Mouse (Mus musculus) ES-CJ7 (cell line): Measurements from ENCODE around the gene Krt71.
"Not testable (repeated sequence)": the region's sequence is repeated elsewhere in the genome, so short reads cannot be mapped to it uniquely, and the experiment has no call there.

Experiments used
- DNase-seq: peaks from one replicate; pipeline ENCODE4 v3.0.0; 2011; ENCODE audit warnings: low read depth, low spot score

The Krt71 gene

GRCm38 (mm10) chr15:101742711-101743110 lies at the start of gene Krt71:
Gene Krt71 (minus strand): TSS chr15:101743109.
- peak; percentile 5 for DNase-seq

- DNase-seq = no peak
These were observed 48.0 kb upstream of the Krt71 start for GRCm38 (mm10) chr15:101790867-101791266.

GRCm38 (mm10) chr15:101786360-101786759 lies 43.5 kb upstream of the Krt71 start, which contains the start of gene Krt72:
Gene Krt72 (minus strand): TSS chr15:101786460.
- DNase-seq = no peak

DNA sequence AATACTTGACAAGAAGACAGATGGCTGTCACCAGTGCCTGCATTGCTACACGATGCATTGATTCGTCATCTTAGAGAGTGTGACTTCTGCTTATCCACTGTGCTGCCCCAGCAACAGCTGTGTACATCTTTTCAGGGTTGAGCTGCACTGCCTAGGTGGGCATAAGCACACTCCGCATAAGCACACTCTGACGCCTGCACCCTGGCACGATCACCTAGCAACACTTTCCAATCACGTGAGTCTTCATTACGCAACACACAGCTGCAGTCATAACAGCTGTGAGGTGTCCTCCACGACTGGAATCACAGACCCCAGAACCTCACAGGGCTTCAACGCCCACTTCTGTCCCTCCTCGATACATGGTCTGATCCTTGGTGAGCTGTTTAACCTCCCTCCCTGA lies 30.5 kb upstream of the Krt71 start:
- DNase-seq = no peak

GRCm38 (mm10) chr15:101772711-101773081 lies 29.8 kb upstream of the Krt71 start:
- peak; percentile 89 for DNase-seq

DNA sequence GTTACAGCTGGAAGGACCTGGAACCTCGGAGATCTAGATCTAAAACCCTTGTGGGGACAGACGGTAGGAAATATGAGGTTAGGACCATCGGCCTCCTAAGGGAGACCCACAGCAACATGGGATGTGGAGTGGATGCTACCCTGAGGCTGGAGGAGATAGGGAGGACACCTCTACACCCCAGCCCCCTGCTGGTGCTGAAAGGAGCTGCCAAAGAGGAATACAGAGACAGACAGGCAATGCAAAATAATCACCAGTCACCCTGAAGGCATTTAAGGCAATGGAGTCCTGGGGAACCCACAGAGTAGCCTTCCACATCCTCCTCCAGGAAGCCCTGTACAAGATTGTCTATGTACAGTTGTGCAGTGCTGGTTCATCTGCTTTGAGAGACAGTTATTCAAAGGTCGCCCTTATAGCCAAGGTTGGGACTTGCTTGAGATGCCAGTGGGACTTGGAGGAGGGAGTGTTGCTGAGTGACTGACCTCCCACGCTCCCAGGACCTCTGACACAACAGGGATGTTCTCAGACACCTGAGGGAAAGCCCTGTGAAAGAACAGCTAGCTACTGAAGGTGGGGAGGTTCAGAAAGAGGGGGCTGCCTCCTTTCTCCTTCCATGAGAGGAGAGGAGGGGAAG lies 29.3 kb upstream of the Krt71 start:
- DNase-seq = peak; percentile 43

DNA sequence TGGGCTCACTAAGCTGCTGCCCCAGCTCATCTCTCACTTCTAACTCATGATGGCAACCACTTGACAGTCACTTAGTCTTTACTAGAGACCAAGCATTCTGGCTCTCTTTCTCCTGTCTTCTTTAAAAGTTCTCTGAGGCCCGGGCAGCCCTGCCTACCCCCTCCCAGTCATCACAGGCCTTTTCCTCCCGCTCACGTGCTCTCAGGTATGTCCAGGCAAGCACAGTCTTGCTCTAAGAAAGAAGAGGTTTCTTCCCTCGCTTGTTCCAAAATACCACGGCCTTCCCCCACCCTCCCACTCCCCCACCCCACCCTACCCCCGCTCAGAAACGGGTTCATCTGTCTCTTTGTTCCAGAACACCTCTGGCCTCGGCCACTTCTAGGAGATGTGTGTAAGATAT lies 27.3 kb upstream of the Krt71 start:
- no peak for DNase-seq

- no peak for DNase-seq
These were observed 5.1 kb downstream of the Krt71 start for GRCm38 (mm10) chr15:101737786-101738185.

DNA sequence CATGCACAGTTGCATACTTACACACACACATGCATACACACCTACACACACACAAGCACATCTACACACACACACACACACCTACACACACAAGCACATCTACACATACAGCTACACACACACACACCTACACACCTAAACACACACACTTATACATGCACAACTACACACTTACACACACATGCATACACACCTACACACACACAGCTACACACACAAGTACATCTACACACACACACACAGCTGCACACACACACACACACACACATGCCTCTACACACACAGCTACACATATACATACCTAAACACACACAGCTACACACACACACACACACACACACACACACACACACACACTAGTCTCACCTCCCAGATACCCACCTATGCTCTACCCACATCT lies 12.3 kb downstream of the Krt71 start:
- no peak for DNase-seq

DNA sequence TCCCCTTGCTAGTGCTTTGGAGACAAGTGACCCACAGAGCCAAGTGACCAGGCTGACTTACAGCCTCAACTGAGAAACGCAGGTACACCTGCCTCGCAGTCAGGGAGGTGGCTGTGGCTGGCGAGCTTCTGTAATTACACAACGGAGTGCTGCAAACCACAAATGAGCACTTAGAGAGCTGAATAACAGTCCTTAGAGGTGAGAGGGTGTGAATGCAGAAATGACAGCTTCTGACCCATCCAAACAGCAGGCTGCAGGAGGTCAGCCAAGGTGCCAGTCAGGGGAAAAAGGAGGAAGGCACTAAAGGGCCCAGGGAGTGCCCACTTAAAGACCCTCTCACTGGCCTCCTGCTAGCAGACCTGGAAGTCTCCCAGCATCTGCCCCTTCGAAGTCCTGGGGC lies 18.2 kb downstream of the Krt71 start:
- DNase-seq = no peak

DNA sequence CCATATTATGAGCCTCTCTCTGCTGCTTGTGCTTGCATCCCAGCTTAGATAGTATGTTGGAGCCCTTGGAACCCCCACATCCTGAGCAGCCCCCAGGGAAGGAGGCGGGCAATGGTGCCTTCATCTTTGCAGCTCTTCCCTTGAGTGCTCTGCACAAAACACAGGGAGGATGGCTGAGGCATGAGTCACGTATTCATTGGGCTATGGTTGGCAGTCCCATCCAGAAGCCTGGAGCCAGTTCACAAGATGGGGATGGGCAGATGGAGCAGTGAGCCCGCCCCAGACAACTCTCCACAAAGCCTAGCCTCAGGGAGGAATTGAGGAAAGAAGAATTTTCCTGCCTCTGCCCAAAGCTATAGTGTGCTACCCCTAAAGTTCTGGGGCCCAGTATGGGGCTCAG lies 27.1 kb downstream of the Krt71 start:
- DNase-seq = no peak

DNA sequence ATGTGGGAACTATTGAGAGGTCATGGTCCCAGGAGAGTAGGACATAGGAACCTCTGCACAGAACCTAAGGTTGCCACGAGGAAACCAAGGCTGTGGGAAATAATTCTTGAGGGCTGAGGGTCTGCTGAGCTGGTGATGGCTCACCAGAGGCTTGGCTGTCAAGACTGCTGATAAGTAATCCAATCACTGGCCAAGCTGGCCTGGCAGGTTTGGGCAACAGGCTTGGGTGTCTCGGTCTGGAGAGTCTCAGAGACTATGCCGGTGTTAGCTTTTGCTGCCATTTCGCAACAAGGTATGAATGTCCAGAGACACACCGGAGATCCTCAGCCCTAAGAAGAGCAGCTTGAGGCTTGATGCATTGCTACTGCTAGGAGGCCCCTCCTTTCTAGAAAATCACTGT lies 28.6 kb downstream of the Krt71 start:
- DNase-seq = no peak

- no peak for DNase-seq
These were observed 29.2 kb downstream of the Krt71 start for GRCm38 (mm10) chr15:101713731-101714130.

GRCm38 (mm10) chr15:101712720-101713119 lies 30.2 kb downstream of the Krt71 start, which contains the start of gene Krt5:
Gene Krt5 (minus strand): TSS chr15:101712898.
- DNase-seq = no peak

DNA sequence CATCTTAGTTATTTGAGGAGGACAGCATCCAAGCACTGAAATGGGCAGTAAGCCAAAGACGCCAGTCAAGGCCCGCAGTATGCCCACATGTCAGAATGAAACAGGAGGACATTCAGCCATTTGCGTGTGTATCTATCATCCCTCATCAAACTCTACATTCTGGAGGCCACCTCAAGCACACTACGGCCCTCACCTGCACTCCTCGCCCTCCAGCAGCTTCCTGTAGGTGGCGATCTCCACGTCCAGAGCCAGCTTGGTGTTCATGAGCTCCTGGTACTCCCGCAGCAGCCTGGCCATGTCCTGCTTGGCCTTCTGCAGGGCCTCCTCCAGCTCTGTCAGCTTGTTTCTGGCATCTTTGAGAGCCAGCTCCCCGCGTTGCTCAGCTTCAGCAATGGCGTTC lies 34.2 kb downstream of the Krt71 start:
- DNase-seq = peak; percentile 15

GRCm38 (mm10) chr15:101707454-101707853 lies 35.5 kb downstream of the Krt71 start:
- no peak for DNase-seq

DNA sequence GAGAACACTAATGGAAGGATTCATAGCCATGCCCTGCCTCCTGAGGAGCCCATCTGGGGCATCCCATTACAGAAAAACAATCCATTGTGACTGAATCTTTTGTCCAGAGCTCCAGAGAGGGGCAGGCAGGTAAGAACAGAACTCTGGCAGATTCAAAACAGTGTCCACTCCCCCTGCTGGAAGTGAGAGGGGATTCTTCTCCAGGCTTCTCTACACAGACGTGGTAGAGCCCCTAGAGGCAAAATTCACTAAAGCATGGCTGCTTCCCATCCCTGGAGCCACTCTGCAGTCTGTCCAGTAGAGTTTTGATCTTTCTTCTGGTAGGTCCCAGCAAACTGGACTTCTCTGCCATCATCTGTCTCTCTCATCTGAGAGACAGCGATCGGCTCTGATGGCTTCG lies 38.8 kb downstream of the Krt71 start:
- DNase-seq = peak; percentile 76

DNA sequence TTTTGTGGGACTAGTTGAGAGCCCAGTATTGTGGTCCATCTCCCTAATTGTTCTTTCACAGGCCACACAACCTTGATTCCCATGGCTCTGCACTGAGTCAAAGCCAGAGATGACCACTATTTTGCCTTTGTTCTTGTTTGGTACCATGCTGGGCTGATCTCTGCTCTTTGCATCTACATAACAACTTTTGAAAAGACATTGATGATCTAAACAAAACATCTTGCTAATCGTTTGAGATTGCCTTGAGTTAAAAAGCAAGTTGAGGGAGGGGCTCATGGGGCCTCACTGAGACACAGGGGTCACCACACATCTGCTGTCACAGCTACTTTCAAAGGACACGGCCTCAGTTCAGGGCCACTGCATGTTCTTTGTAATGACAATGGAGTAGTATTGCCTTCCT lies 40.5 kb downstream of the Krt71 start:
- peak; percentile 39 for DNase-seq

DNA sequence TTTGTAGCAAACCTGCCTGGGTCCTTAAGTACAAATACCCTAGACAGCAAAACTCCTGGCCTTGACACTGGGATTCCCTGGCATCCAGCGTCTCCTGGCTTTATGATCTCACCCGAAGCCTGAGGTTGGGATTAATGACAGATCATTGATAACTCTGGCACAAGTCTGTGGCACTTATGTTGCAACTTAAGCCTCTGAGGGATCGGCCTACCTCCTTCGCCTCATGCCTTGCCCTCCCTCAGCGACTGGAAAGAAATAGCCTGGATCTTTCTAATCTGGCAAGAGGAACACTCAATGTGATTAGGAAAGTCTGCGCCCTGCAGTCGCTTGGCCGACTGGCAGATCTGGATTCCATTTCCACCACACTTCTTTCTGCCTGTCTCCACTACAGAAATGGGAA lies 43.0 kb downstream of the Krt71 start:
- no peak for DNase-seq

DNA sequence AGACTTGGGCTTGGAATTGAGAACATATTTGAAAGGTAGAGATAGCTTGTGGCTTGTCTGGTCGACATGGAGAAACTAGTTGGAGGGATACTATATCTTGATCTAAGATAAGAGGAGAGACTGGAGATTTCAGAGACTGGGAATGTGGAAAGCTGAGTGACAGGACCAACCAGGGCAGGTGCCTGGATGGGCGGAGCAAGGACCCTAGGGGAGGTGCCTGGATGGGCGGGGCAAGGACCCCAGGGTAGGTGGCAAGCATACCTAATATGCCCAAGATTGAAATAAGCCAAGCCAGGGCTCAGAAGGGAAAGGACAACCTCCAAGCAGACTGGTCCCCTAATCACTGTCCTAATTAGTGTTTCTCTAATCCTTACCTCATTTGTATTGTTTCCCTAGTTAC lies 43.7 kb downstream of the Krt71 start:
- no peak for DNase-seq

DNA sequence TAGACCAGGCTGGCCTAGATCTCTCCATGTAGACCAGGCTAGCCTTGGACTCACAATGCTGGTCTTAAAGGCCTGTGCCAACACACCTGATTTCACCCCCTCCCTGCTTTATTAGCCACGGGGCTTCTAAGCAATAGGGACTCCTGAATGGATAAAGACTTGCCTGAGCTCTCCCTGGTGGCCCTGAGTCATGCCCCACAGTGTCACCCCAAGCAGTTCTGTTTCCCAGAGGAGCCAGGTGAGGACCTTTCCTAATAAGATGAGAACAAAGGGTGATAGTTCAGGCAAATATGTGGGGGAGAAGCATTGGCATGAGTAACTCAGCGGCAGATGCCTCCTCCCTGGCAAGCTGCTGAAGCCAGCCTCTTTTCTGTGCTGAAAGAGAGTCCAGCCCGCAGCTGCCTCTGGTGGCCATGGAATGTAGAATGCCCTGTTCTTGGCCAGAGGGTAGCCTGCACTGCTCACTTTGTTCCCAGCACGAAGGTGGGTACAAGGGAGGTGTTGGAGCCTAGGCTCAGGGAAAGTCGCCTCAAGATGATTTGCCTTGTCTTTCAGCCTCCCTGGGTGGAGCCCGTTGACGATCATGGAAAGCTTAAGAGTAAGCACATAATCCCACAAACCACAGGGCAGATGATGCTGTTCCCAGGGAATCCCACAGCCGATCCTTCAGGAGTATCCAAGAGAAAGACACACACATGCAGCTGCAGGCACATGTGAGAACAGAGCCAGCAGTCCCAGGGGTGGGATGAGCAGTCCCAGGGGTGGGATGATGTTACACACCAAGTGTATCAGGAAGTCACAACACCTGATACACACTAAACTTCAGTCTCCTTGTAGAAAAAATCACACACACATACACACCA lies 45.4 kb downstream of the Krt71 start:
- no peak for DNase-seq

DNA sequence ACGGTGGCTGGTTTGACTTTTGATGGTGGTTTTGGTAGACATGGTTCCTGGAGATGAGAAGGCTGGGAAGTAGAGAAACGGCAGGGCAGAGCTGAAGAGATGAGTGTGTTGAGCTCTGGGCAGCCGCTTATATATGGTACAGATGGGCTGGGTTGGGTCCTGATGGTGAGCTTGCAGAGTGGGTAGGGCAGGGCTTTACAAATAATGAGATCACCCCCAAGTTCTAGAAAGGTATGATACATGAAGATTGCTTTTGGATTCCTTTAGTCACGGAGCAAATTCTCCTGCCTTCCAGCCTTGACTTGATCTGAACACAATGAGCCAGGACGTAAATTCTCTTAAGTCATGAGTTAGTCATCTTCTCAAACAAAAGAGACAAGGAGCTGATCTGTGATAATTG lies 48.7 kb downstream of the Krt71 start, which contains the start of gene Krt6a:
Krt6a (minus strand) TSS at position 101 of the 400 bp plus-strand sequence.
- no peak for DNase-seq

- DNase-seq = not testable (repeated sequence)
These were observed 52.4 kb downstream of the Krt71 start for GRCm38 (mm10) chr15:101690460-101690859.
